7 mouse cellular contexts compared by ENCODE assay signal in the genomic region with DNA sequence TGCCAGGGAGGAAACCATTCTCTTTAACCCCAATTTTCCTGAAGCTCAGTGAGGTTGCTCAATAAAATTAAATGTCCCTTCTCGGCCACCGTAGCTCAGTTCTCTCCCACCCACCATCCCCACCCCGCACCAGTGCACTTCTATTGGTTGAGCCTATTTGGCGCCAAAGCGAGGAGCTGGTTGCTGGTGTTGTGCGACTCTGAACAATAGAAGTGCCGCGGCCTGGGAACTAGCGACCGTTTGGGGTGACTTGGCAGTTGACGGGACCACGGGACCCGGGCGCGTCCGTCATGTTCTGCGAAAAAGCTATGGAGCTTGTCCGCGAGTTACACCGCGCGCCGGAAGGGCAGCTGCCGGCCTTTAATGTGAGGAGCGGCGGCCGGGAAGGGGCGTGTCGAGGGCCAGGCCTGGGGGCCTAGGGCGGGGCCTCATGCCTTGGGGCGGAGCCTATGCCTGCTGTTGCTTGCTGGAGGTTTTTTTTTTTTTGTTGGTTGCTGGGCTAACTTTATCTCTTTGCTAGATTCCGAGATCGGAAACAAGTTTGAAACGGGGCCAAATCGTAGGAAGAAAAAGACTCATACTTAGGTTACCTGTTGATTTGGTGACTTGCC. TPM values are rescaled to one million over a fixed set of nuclear protein-coding genes. Genes with fewer than 3 reads are reported as not detected.
A peak's percentile ranks its signal among the peaks of the same experiment; 100 is the strongest.
DNase-seq lines count a peak whose midpoint lies in the region; ATAC-seq and TF ChIP-seq lines count a peak whose summit lies in the region.

No protein-coding gene starts in this region.

- ATAC-seq in embryonic facial prominence, embryonic 12.5 days (ENCODE audit: insufficient number of reproducible peaks, insufficient read depth, low FRiP score, low TSS enrichment) = peak; percentile 93
- ATAC-seq in limb, embryonic 13.5 days (ENCODE audit: low FRiP score, low read depth) = peak; percentile 96
- peak; percentile 90 for ATAC-seq in midbrain, embryonic 16.5 days

- no peaks in the 10 kb centered on the region for H3K36me3 ChIP-seq in embryonic facial prominence, embryonic 12.5 days
- no peaks in the 10 kb centered on the region for H3K36me3 ChIP-seq in heart, adult 2 months (ENCODE audit: control insufficient read depth, insufficient read depth, low read length)
- no peaks in the 10 kb centered on the region for H3K36me3 ChIP-seq in limb, embryonic 13.5 days
- no peaks in the 10 kb centered on the region for H3K36me3 ChIP-seq in midbrain, embryonic 16.5 days (ENCODE audit: control insufficient read depth, insufficient read depth, low read length)

- no peaks in the 10 kb centered on the region for H3K9me3 ChIP-seq in embryonic facial prominence, embryonic 12.5 days
- no peaks in the 10 kb centered on the region for H3K9me3 ChIP-seq in limb, embryonic 13.5 days
- H3K9me3 ChIP-seq in midbrain, embryonic 16.5 days (replicated peaks; ENCODE audit: control insufficient read depth, low read length, poor library complexity, severe bottlenecking) = no peaks in the 10 kb centered on the region

- peak overlapping the region; percentile 86 for H3K27ac ChIP-seq in embryonic facial prominence, embryonic 12.5 days
- peak overlapping the region; percentile 78 for H3K27ac ChIP-seq in heart, adult 2 months
- H3K27ac ChIP-seq in limb, embryonic 13.5 days = peak overlapping the region; percentile 82; the same call in 1 of the 2 replicates
- H3K27ac ChIP-seq in midbrain, embryonic 16.5 days (ENCODE audit: low read length) = peak overlapping the region; percentile 60; the same call in 1 of the 2 replicates

- H3K9ac ChIP-seq in embryonic facial prominence, embryonic 12.5 days = peak overlapping the region; percentile 67
- peak overlapping the region; percentile 55 for H3K9ac ChIP-seq in heart, adult 2 months (ENCODE audit: low read depth, low read length)
- peak overlapping the region; percentile 73 for H3K9ac ChIP-seq in limb, embryonic 13.5 days
- peak overlapping the region; percentile 51 for H3K9ac ChIP-seq in midbrain, embryonic 16.5 days (ENCODE audit: low read depth, low read length)

- peak overlapping the region; percentile 65 for H3K4me2 ChIP-seq in embryonic facial prominence, embryonic 12.5 days (replicated peaks)
- H3K4me2 ChIP-seq in limb, embryonic 13.5 days (replicated peaks) = peak overlapping the region; percentile 72
- peak overlapping the region; percentile 52 for H3K4me2 ChIP-seq in midbrain, embryonic 16.5 days (ENCODE audit: low read length)

- intact Hi-C loops in heart, adult 2 months (cut with DNase I) = loop anchor here (5.0 to 10.0 kb wide), 4 partner anchors 128 to 775 kb away; a partner anchor contains a TSS

- no peaks in the 10 kb centered on the region for H3K27me3 ChIP-seq in embryonic facial prominence, embryonic 12.5 days
- H3K27me3 ChIP-seq in heart, adult 2 months (ENCODE audit: control insufficient read depth, insufficient read depth, low read length) = no peaks in the 10 kb centered on the region
- H3K27me3 ChIP-seq in limb, embryonic 13.5 days = no peaks in the 10 kb centered on the region
- H3K27me3 ChIP-seq in midbrain, embryonic 16.5 days (ENCODE audit: control insufficient read depth, insufficient read depth, low read depth, low read length) = no peaks in the 10 kb centered on the region

- under 1% methylated on average over 35 of the region's 35 CpGs for WGBS in embryonic facial prominence, embryonic 12.5 days
- under 1% methylated on average over 35 of the region's 35 CpGs for WGBS in heart, adult 2 months
- WGBS in limb, embryonic 13.5 days = under 1% methylated on average over 35 of the region's 35 CpGs
- WGBS in midbrain, embryonic 16.5 days = under 1% methylated on average over 35 of the region's 35 CpGs

- TF ChIP-seq EP300 in heart, adult 2 months (IDR thresholded peaks at IDR 0.05; ENCODE audit: insufficient read depth, low read depth, low read length) = no peak

- DNase-seq in adrenal gland, postnatal 25 days = peak; percentile 93
- DNase-seq in heart, adult 2 months = peak; percentile 97
- DNase-seq in kidney, adult 8-10 months = peak; percentile 94 to 96
- DNase-seq in spleen, postnatal 10 days (ENCODE audit: low spot score in 2 of 2) = peak; percentile 95 to 97

- TF ChIP-seq CTCF in heart, adult 2 months (IDR thresholded peaks at IDR 0.05) = no peak

- TF ChIP-seq POLR2A in heart, adult 2 months (IDR thresholded peaks at IDR 0.05; ENCODE audit: insufficient read depth, low read depth, low read length) = no peak

- H3K4me1 ChIP-seq in embryonic facial prominence, embryonic 12.5 days = peaks cover 4% of the 10 kb centered on the region; the same call in 1 of the 2 replicates
- no peaks in the 10 kb centered on the region; the same call in 1 of the 2 replicates for H3K4me1 ChIP-seq in heart, adult 2 months (ENCODE audit: control insufficient read depth, insufficient read depth, low read length)
- 0 out of 2 replicates have a peak, but pooled peaks cover 3% of the 10 kb centered on the region for H3K4me1 ChIP-seq in limb, embryonic 13.5 days
- H3K4me1 ChIP-seq in midbrain, embryonic 16.5 days (ENCODE audit: control insufficient read depth, insufficient read depth, low read length) = peaks cover 10% of the 10 kb centered on the region

- H3K4me3 ChIP-seq in embryonic facial prominence, embryonic 12.5 days = peak overlapping the region; percentile 65
- H3K4me3 ChIP-seq in heart, adult 2 months = peak overlapping the region; percentile 80
- peak overlapping the region; percentile 60 for H3K4me3 ChIP-seq in limb, embryonic 13.5 days
- H3K4me3 ChIP-seq in midbrain, embryonic 16.5 days (ENCODE audit: low read depth, low read length) = peak overlapping the region; percentile 62

- no peaks in the 10 kb centered on the region for H3K79me2 ChIP-seq in heart, adult 2 months (replicated peaks; ENCODE audit: control insufficient read depth, insufficient read depth, low read length)

RNA-seq across cellular contexts. Expression of a gene that starts 4.3 kb away (rescaled TPM):
- total RNA-seq in adrenal gland, postnatal 25 days (2021) = 2.7 and 5.3 TPM in 2 replicates
- 58.9 and 59.1 TPM in 2 replicates for polyA plus RNA-seq in embryonic facial prominence, embryonic 12.5 days (2016; fragmentation: Nextera tagmentation; extraction: Ambion mirVana)
- 1 to 10 TPM; 3.3 to 5.5 TPM for total RNA-seq in heart, adult 2 months (2021)
- 1.8 and 2.1 TPM in 2 replicates for polyA plus RNA-seq in heart, adult 2 months (2012; rRNA removed)
- polyA plus RNA-seq in limb, embryonic 13.5 days (2015; fragmentation: Nextera tagmentation; extraction: Ambion mirVana) = 49.7 and 55.3 TPM in 2 replicates
- 9.9 and 11.2 TPM in 2 replicates for polyA plus RNA-seq in midbrain, embryonic 16.5 days (2015; fragmentation: Nextera tagmentation; extraction: Ambion mirVana)

RNA-seq across cellular contexts. Expression of a gene that starts 5.0 kb away (rescaled TPM):
- total RNA-seq in adrenal gland, postnatal 25 days (2021) = 69.3 and 70.2 TPM in 2 replicates
- 66.3 and 67.7 TPM in 2 replicates for polyA plus RNA-seq in embryonic facial prominence, embryonic 12.5 days (2016; fragmentation: Nextera tagmentation; extraction: Ambion mirVana)
- 10 to 100 TPM; 47.7 to 51.2 TPM for total RNA-seq in heart, adult 2 months (2021)
- polyA plus RNA-seq in heart, adult 2 months (2012; rRNA removed) = 37.6 and 53.7 TPM in 2 replicates
- 68.1 and 75.6 TPM in 2 replicates for polyA plus RNA-seq in limb, embryonic 13.5 days (2015; fragmentation: Nextera tagmentation; extraction: Ambion mirVana)
- 112 and 127 TPM in 2 replicates for polyA plus RNA-seq in midbrain, embryonic 16.5 days (2015; fragmentation: Nextera tagmentation; extraction: Ambion mirVana)

Comparison
In these comparisons a context has a peak if more than half of its experiments do, and no peak if none do; other contexts are left out.
1. Peak in every context shown above with its lines: DNase-seq, ATAC-seq, H3K4me3 ChIP-seq and H3K27ac ChIP-seq.